Mouse (Mus musculus): ENCODE results near the gene Rnf183.

DNA sequence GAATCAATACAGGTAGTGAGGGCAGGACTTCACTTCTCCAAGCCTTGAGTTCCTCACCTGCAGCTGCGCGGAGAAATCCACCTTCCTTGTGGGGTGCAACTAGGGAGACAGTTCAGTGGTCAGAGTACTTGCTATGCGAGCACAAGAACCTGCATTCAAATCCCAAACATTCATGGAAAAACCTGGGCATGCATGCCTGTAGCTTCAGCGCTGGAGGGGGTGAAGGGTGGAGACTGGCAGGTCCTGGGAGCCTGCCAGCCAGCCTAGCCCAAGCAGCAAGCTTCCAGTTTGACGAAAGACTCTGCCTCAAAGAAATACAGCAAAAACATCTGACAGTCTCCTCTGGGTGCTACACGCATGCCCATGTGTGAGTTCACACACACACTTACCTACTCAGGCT, at the start of gene Rnf183:
- no peak for TF ChIP-seq CTCF (IDR thresholded peaks at IDR 0.05; ENCODE audit: borderline replicate concordance, extremely low read depth, insufficient read depth, insufficient read length)
- TF ChIP-seq POLR2A (IDR thresholded peaks at IDR 0.05; ENCODE audit: borderline replicate concordance, extremely low read depth, insufficient read depth, insufficient read length, poor library complexity, severe bottlenecking): no peak

Data from brain, embryonic 14.5 days (tissue).